Mouse (Mus musculus) macrophage (primary cell): ENCODE data around the gene Gipc1. TPM values are rescaled to one million over a fixed set of nuclear protein-coding genes. Genes with fewer than 3 reads are reported as not detected.

Source experiments
- H3K27ac ChIP-seq: fragments of 350-480 bp; formaldehyde crosslinking; 2 replicates; pipeline ENCODE4 v1.9.0; 2021
- H3K36me3 ChIP-seq: fragments of 350-480 bp; formaldehyde crosslinking; 2 replicates; pipeline ENCODE4 v1.9.0; 2021; ENCODE audit errors: inconsistent target
- H3K4me3 ChIP-seq: fragments of 350-480 bp; formaldehyde crosslinking; 2 replicates; pipeline ENCODE4 v1.9.0; 2021; ENCODE audit errors: inconsistent target
- H3K79me2 ChIP-seq: fragments of 350-480 bp; formaldehyde crosslinking; 2 replicates; pipeline ENCODE4 v1.9.0; 2021; ENCODE audit errors: inconsistent target
- WGBS: methylation state at CpG from one replicate; pipeline ENCODE4 v1.1.7; 2026; ENCODE audit warnings: inconsistent platforms; ENCODE audit not compliant: missing documents; 5-methylcytosine and 5-hydroxymethylcytosine counted together
- polyA plus RNA-seq: library from polyadenylated mRNA; stranded (reverse); fragments of 250-400 nt; gene quantifications from 3 replicates; pipeline ENCODE4 v1.2.4, GENCODE M21; 2018; ENCODE audit warnings: inconsistent platforms
- total RNA-seq, 78 experiments: library from RNA; depleted of rRNA; stranded (reverse); fragments of 250-400 nt; gene quantifications; 1 replicate in 9 of 78; 2 replicates in 24 of 78; 3 replicates in 43 of 78; 4 replicates in 2 of 78; pipeline ENCODE4 v1.2.4; 2018; ENCODE audit warnings: inconsistent platforms in 56 of 78

Gipc1 gene
- 10 to 100 TPM in 22 of 26 experiments, 1 to 10 TPM in 4; 6.4 to 48.2 (median 23.5) TPM for total RNA-seq (2018; cell fraction: chromatin; rRNA removed)
- 10 to 100 TPM; 48.5 to 83.3 (median 66.8) TPM for total RNA-seq (2018; cell fraction: cytosol; rRNA removed)
- total RNA-seq (2018; cell fraction: nucleus; rRNA removed): 10 to 100 TPM; 18.3 to 59.7 (median 27.7) TPM
- polyA plus RNA-seq: 61.6 to 92.5 TPM (median 64.4 TPM) in 3 replicates

DNA sequence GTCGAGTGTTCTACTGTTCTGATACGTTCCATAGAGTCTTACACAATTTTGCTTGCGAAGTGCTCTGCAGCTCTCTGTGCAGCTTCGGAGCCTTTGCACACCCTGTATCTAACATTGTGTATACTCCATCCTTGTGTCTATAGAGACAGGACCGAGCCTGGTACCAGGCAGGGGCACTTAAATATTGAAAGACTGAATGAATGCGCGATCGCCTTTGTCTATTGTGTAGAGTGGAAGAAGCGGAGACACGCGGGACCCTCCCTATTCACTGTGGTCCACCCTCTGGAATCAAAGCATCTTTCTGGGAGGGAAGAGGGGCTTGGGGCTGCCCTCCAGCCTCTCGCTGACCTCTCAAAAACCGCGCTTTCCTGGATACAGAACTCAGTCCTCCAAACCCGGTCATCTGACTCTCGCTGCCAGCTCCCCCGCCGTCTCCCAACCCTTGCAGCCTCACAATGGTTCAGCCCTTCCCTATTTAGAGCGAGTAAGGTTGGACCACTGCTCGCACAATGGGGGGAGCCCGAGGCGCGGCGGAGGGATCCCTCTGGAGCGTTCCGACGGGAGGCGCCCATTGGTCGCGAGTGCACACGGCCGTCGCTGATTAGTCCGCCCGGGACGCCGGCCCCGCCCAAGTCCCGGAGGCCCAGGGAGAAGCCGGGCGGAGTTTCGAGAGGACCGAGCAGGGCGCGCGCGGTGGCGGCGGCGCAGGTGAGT is at the start of gene Gipc1:
Gene Gipc1, plus strand, starts transcription at position 648 of the 714 bp plus-strand sequence.
- peak within 1 kb of the TSS; percentile 97 for H3K4me3 ChIP-seq
- WGBS: 5% methylated on average over 50 of the region's 50 CpGs
- peaks cover 44% of the 10 kb centered on the region for H3K79me2 ChIP-seq
- peak within 1 kb of the TSS; percentile 70 for H3K27ac ChIP-seq
- no peaks in the 10 kb centered on the region for H3K36me3 ChIP-seq

DNA sequence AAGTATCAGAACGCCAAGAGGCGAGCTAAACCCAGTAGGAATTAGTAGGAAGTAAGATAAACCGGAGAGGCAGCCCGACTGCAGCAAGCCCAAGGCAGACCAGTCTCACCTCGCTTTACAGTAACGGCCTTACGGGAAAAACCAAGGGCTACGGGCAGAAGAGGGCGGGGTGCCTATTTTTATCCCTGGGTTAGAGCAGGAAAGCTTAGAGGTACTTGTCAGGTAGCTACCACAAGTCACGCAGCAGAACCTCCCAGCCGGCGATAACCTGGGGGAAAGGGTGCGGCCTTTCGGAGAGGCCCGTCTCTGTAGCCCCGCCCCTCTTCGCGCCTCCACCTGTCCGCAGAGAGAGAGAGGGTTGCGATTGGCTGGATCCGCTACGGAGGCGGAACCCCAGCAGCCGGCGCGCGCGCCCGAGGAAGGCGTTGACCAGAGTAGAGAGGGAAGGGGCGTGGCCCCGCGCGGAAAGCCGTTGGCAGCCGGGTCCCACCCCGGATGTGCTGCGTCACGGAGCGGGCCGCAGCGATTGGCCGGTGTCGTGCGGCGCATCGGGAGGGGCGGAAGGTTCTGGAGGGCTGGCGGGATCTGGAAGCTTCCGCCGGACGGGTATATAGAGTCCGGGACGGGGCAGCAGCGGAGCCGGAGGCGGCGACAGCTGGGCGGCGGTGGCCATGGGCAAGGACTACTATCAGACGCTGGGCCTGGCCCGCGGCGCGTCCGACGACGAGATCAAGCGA is 44.6 kb upstream of the Gipc1 start, which contains the start of the genes Tecr and Dnajb1:
Gene Tecr, minus strand, starts transcription at position 311 of the 737 bp plus-strand sequence.
Gene Dnajb1, plus strand, starts transcription at position 533 of the 737 bp plus-strand sequence.
- H3K79me2 ChIP-seq: peaks cover 46% of the 10 kb centered on the region
- peaks cover 25% of the 10 kb centered on the region for H3K36me3 ChIP-seq
- 1% methylated on average over 59 of the region's 69 CpGs for WGBS
- peak within 1 kb of the TSS; percentile 86 for H3K4me3 ChIP-seq
- peak within 1 kb of the TSS; percentile 60 for H3K27ac ChIP-seq

GRCm38 (mm10) chr8:83608398-83608829 is 44.1 kb upstream of the Gipc1 start:
- peaks cover 28% of the 10 kb centered on the region for H3K36me3 ChIP-seq
- peak overlapping the region; percentile 33; the same call in 1 of the 2 replicates for H3K27ac ChIP-seq
- WGBS: under 1% methylated on average over 49 of the region's 51 CpGs
- H3K4me3 ChIP-seq: peak overlapping the region; percentile 86
- H3K79me2 ChIP-seq: peaks cover 46% of the 10 kb centered on the region

- Histone ChIP-seq H3K36me3 (peaks cover 28% of the 10 kb centered on the region), H3K27ac (peak overlapping the region; percentile 10), H3K79me2 (peaks cover 46% of the 10 kb centered on the region), H3K4me3 (peak overlapping the region; percentile 86)
- WGBS: 9% methylated on average over 9 of the region's 9 CpGs
These were observed 43.4 kb upstream of the Gipc1 start for GRCm38 (mm10) chr8:83609086-83609485.

DNA sequence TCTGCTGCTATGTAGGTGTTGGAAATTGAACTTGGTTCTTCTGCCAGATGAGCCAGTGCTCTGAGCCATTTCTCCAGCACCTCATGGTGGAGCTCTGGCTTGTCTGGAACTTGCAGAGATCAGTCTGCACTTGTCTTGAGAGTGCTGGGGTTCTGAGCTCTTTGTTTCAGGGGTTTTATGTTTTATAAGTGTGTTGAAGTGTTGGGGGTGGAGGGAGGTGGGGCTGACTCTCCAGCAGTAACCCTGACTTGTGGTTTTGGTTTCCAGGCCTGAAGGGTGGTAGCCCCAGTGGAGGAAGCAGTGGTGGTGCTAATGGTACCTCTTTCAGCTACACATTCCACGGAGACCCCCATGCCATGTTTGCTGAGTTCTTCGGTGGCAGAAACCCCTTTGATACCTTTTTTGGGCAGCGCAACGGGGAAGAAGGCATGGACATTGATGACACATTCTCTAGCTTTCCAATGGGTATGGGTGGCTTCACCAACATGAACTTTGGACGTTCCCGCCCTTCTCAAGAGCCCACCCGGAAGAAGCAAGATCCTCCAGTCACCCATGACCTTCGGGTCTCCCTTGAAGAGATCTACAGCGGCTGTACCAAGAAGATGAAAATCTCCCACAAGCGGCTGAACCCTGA is 42.8 kb upstream of the Gipc1 start:
- peak overlapping the region; percentile 86 for H3K4me3 ChIP-seq
- H3K79me2 ChIP-seq: peaks cover 46% of the 10 kb centered on the region
- peak overlapping the region; percentile 10 for H3K27ac ChIP-seq
- 66% methylated on average over 10 of the region's 10 CpGs for WGBS
- H3K36me3 ChIP-seq: peaks cover 28% of the 10 kb centered on the region

DNA sequence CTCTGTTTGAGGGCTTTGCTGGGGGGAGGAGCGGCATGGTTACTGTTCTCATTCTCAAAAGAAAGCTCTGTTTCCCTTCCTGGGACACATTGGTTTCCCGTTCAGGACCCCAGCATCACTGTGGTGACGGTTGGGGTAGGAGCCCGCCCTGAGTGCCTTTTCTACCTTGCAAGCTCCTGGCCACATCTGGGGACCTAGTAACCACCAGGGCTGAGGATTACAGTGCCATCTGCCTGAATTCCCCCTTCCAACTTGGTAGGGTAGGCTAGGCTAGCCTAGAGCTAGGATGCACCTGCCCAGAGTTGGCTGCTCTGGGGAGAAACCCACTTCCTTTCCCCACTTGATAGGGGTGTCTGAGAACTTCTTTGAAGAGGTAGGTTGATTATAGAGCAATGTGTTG is 40.6 kb upstream of the Gipc1 start:
- 88% methylated on average over 4 of the region's 4 CpGs for WGBS
- Histone ChIP-seq H3K36me3 (peaks cover 28% of the 10 kb centered on the region), H3K79me2 (peaks cover 32% of the 10 kb centered on the region), H3K27ac (no peak overlapping the region), H3K4me3 (no peak overlapping the region)

- no peak overlapping the region for H3K27ac ChIP-seq
- H3K4me3 ChIP-seq: no peak overlapping the region
- WGBS: 93% methylated on average over 4 of the region's 4 CpGs
- peaks cover 28% of the 10 kb centered on the region for H3K36me3 ChIP-seq
- peaks cover 26% of the 10 kb centered on the region for H3K79me2 ChIP-seq
These were observed 38.8 kb upstream of the Gipc1 start for GRCm38 (mm10) chr8:83613695-83614094.

DNA sequence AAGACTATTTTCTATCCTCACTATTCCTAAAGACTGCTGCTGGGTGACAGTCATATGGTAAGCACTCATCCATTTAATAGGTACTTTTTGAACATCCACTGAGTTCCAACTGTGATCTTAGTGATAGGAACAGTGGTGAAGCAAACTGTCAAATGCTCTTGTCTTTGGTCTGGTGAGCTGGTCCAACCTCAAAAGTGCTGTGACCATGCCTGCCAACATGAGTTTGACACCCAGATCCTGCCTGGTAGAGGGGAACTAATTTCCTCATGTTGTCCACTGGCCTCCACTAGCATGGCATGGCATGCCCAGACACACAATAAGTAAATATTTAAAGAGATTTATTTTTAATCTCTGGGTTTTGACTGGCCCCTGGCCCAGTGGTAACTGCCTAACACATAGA is 35.9 kb upstream of the Gipc1 start:
- H3K79me2 ChIP-seq: no peaks in the 10 kb centered on the region
- peaks cover 15% of the 10 kb centered on the region for H3K36me3 ChIP-seq
- no peak overlapping the region for H3K4me3 ChIP-seq
- no peak overlapping the region for H3K27ac ChIP-seq

DNA sequence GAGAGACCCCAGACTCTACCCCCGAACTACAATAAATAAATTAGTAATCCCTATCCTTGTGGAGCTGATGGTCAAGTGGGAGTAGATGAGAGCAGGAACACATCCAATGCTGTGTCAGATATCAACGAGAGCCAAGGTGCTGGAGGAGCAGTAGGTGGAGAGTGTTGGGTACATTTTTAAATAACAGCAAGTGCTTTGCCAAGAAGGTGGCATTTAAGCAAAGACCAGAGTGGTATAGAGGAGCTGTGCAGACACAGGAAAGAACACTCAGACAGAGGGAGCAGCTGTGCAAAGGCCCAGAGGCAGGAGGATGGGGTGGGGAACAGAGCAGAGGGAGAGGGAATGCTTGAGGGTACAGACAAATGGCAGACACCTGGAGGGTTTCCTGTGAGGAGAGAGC is 35.4 kb upstream of the Gipc1 start:
- Histone ChIP-seq H3K4me3 (no peak overlapping the region), H3K27ac (no peak overlapping the region), H3K36me3 (peaks cover 10% of the 10 kb centered on the region), H3K79me2 (no peaks in the 10 kb centered on the region)
- WGBS: 96% methylated on average over 2 of the region's 2 CpGs

DNA sequence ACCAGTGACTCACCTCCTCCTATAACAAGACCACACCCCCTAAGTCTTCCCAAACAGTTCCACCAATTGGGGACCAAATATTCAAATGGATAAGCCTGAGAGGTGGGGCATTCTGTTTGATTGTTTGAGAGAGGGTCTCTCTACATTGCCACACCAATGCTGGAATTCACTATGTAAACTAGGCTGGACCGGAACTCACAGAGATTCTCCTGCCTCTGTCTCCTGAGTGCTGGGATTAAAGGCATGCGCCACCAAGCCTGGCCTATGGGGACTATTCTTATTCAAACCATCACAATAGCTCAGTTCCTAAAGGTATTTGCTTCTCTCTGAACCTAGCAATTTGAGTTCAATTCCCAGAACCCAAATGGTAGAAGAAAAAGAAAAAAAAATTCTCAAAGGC is 33.9 kb upstream of the Gipc1 start:
- H3K36me3 ChIP-seq: no peaks in the 10 kb centered on the region
- WGBS: 100% methylated on average over 2 of the region's 2 CpGs
- no peak overlapping the region for H3K4me3 ChIP-seq
- no peak overlapping the region for H3K27ac ChIP-seq
- H3K79me2 ChIP-seq: no peaks in the 10 kb centered on the region

GRCm38 (mm10) chr8:83619568-83620285 is 32.8 kb upstream of the Gipc1 start:
- H3K27ac ChIP-seq: no peak overlapping the region
- H3K4me3 ChIP-seq: no peak overlapping the region
- 96% methylated on average over 9 of the region's 9 CpGs for WGBS
- no peaks in the 10 kb centered on the region for H3K79me2 ChIP-seq
- no peaks in the 10 kb centered on the region for H3K36me3 ChIP-seq

DNA sequence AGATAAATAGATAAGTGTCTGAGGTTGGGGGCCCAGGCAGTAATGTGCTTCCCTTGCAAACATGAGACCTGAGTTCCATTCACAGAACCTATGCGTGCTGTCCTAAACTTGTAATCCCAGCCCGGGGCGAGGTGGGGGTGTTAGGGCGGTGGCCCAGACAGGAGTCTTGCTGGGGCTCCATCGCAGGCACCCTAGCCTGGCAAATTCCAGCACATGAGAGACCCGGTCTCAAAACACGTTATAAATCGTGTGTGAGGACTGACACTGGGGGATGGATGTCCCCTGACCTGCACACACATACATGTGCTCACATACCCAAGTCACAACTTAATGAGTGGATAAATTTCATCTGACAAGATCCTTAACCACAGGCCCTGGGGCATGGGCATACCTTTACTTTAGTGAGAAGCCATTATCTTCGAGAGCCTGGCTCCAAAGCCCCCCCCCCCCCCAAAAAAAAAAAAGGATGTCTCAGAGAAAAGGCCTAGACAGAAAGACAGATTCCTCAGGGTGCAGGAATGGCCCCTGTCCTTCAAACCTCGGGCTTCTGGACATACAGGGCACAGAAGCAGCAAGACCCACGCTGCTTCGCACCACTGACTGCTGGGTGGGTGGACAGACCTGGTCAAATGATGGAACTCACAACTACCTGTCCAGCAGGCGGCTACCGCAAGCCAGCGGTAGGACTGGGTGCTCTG is 30.6 kb upstream of the Gipc1 start:
- no peak overlapping the region for H3K27ac ChIP-seq
- no peaks in the 10 kb centered on the region for H3K79me2 ChIP-seq
- H3K4me3 ChIP-seq: no peak overlapping the region
- WGBS: 59% methylated on average over 15 of the region's 15 CpGs
- no peaks in the 10 kb centered on the region for H3K36me3 ChIP-seq

- Histone ChIP-seq H3K27ac (no peak overlapping the region), H3K36me3 (no peaks in the 10 kb centered on the region), H3K4me3 (no peak overlapping the region), H3K79me2 (no peaks in the 10 kb centered on the region)
- WGBS: 11% methylated on average over 21 of the region's 23 CpGs
These were observed 30.0 kb upstream of the Gipc1 start for GRCm38 (mm10) chr8:83622389-83622989.
